Mouse (Mus musculus): Measurements from ENCODE around the gene Ints2.
"Not testable (repeated sequence)": the region's sequence is repeated elsewhere in the genome, so short reads cannot be mapped to it uniquely, and the experiment has no call there.

Ints2 gene

GRCm38 (mm10) chr11:86257460-86258076 lies at the start of gene Ints2:
TSS of gene Ints2 (minus strand) at chr11:86257575.
- DNase-seq (ENCODE audit: extremely low spot score, low read depth, low spot score) = peak; percentile 70

- DNase-seq (ENCODE audit: extremely low spot score, low read depth, low spot score) = not testable (repeated sequence)
Observed at GRCm38 (mm10) chr11:86292201-86292600, 34.8 kb upstream of the Ints2 start.

GRCm38 (mm10) chr11:86291714-86292113 lies 34.3 kb upstream of the Ints2 start:
- DNase-seq (ENCODE audit: extremely low spot score, low read depth, low spot score) = no peak

DNA sequence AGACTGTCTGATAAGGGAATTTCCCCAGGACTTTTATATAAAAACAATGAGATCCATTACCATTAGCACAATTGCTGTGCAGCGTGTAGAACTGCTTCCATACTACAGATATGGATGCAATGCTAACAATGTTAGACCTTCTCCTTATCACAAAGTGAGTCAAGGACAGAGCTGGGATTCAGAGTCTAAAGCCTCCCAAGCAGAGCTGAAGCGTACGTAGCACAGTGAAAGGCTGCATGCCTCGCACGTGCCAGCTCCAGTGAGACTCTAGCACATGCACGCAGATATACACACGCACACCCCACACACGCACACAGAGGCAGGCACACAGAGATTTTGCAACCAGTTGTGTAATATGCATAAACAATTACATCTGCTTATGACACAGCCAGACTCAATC lies 28.4 kb upstream of the Ints2 start:
- DNase-seq (ENCODE audit: extremely low spot score, low read depth, low spot score) = no peak

DNA sequence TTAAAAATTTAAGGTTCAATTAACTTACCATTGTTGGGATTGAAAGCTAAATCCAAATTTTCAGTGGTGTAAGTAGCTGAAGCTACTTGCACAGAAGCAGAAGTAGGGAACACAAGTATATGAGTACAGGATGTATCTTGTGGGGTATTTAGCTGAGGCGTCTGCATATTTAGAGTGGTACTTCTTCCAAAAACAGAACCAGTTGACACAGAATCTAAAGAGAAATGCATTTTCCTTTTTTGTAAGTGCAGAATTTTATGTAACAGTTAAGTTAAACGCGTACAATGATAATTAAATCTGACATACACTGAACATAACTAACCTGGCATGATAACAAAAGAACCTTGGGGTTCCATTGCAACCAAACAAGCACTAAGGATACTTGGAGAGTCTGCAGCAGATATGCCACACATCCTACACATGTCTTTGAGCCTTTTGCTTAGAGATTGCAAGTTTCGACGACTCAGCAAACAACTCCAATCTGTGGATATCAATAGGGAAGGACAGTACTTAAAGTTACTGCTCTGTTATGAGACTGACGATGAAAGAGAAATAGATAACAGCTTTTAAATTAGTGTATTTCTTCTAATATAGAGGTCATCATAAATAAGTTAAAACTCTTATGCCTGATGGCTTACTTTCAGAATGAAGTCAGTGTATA lies 21.2 kb upstream of the Ints2 start:
- no peak for DNase-seq (ENCODE audit: extremely low spot score, low read depth, low spot score)

DNA sequence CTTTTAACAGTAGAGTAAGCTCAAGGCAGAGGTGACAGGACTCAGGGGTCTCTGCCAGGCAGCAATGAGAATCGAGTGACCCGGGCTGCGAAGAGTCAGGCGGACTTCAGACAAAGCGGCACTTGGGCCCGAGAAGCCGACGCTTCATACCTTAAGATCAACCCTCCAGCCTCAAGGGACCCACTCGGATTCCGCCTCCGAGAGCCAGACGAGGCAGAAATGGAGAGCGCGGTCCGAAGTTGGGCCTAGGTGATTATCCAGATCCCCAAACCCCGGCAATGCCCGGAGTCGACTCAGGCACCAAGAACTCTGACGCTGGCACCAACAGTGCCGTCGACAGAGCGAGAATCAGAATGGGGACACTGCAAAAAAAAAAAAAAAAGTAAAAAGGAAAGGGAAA lies 321 bp downstream of the Ints2 start:
- DNase-seq (ENCODE audit: extremely low spot score, low read depth, low spot score) = no peak

GRCm38 (mm10) chr11:86253342-86253741 lies 4.0 kb downstream of the Ints2 start:
- DNase-seq (ENCODE audit: extremely low spot score, low read depth, low spot score) = no peak

DNA sequence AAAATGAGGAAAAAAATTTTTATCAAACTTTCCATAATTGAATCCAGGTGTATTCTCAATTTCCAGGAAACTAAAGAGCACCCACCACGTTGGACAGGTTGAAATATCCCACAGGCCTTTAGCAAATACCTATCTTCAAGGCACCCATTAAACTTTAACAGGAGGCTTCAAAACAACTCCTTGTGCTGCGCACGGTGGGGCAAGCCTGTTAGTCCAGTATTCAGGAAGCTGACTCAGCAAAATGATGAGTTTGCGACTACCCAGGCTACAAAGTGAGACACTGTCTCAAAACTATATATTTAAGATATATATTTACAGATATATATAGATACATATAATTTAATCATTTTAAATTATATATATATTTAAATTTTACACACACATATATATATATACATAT lies 24.9 kb downstream of the Ints2 start:
- no peak for DNase-seq (ENCODE audit: extremely low spot score, low read depth, low spot score)

DNA sequence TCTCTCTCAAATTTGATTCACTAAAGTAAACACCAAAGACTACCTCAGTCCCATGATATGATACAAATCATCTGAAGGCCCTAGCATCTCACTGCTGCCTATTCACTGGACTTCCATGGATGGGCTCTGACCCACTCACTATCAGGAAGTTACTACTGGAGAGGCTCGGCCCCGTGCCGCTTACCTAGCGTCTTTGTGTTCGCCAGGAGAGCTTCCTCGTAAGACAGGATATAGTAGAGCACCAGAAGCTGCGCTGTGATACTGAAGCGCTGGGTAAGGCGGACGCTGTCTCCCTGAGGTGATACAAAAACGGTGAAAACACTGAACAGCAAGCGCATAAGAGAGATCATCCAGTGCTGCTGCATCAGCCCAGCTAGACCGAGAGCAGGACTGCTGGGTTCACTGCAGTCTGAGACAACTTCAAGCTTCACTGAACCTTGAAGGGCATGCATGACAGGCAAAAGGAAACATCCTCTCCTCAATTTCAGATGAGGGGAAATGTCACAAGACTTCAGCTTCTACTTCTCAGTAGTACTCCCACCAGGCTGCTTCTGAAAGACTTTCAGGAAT lies 25.5 kb downstream of the Ints2 start:
- no peak for DNase-seq (ENCODE audit: extremely low spot score, low read depth, low spot score)

GRCm38 (mm10) chr11:86226646-86227180 lies 30.7 kb downstream of the Ints2 start:
- DNase-seq (ENCODE audit: extremely low spot score, low read depth, low spot score) = no peak

- DNase-seq (ENCODE audit: extremely low spot score, low read depth, low spot score) = no peak
Observed at GRCm38 (mm10) chr11:86225761-86226160, 31.6 kb downstream of the Ints2 start.

DNA sequence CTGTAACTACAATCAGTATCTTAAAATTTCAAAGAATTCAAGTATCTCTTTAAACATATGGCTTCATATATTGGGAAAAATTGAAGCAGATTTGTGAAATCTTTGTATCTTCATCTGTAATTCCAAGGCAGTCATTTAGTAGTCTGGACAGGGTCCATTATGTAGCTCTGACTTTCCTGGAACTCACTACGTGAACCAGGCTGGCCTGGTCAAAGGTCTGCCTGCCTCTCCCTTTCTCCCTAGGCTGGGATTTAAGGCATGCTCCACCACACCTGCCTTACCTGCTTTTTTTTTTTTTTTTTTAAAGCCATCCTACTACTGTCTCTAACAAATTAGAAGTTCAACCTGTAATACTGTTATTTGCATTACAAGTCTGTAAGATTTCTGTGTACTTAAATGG lies 45.6 kb downstream of the Ints2 start:
- no peak for DNase-seq (ENCODE audit: extremely low spot score, low read depth, low spot score)

DNA sequence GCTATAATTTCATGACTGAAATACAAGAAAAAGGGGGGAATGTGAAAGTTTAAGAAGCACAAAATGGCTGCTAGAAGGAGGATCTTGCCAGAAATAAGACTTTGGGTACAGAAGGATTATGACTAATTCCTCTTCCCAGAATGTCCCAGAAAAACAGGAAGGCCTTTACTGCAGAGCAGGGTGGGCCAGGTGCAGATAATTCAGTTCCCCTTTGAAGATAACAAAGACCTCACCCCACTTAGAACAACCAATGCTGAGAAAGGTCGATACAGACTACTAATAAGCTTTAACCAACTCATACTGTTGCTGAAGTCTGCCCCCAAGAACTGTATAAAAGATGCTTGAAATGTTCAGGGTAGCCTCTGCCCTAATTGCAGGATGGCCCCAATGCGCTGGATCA lies 48.3 kb downstream of the Ints2 start:
- DNase-seq (ENCODE audit: extremely low spot score, low read depth, low spot score) = no peak

DNA sequence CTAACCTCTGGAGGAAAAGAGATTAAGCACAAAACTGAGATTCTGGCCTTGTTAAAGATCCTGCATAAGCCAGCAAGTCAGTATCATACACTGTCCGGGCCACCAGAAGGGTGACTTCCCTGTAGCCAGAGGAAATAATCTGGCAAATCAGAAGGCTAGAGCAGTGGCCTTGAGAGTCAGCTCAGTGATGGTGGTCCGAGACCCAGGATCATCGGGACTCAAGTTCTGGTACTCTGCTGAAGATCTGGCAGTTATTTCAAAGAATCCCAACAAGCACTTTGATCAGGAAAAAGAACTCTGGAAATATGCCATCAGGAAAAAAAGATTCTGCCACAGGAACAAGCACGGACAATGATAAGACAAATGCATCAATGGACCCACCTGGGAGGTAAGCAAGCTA lies 51.5 kb downstream of the Ints2 start:
- no peak for DNase-seq (ENCODE audit: extremely low spot score, low read depth, low spot score)

- DNase-seq (ENCODE audit: extremely low spot score, low read depth, low spot score) = no peak
Observed at GRCm38 (mm10) chr11:86205031-86205430, 52.3 kb downstream of the Ints2 start.

- DNase-seq (ENCODE audit: extremely low spot score, low read depth, low spot score) = no peak
Observed at GRCm38 (mm10) chr11:86201901-86202675, 55.3 kb downstream of the Ints2 start.

GRCm38 (mm10) chr11:86201037-86201786 lies 56.2 kb downstream of the Ints2 start, which contains the start of gene Brip1:
TSS of gene Brip1 (minus strand) at chr11:86201193.
- DNase-seq (ENCODE audit: extremely low spot score, low read depth, low spot score) = peak; percentile 97

- DNase-seq (ENCODE audit: extremely low spot score, low read depth, low spot score) = no peak
Observed at GRCm38 (mm10) chr11:86200460-86201021, 56.8 kb downstream of the Ints2 start.

- DNase-seq (ENCODE audit: extremely low spot score, low read depth, low spot score) = no peak
Observed at GRCm38 (mm10) chr11:86199733-86200132, 57.6 kb downstream of the Ints2 start.

- not testable (repeated sequence) for DNase-seq (ENCODE audit: extremely low spot score, low read depth, low spot score)
Observed at GRCm38 (mm10) chr11:86185224-86185623, 72.2 kb downstream of the Ints2 start.
